Comparison of ENCODE assay signal across 9 mouse cellular contexts in the genomic region with DNA sequence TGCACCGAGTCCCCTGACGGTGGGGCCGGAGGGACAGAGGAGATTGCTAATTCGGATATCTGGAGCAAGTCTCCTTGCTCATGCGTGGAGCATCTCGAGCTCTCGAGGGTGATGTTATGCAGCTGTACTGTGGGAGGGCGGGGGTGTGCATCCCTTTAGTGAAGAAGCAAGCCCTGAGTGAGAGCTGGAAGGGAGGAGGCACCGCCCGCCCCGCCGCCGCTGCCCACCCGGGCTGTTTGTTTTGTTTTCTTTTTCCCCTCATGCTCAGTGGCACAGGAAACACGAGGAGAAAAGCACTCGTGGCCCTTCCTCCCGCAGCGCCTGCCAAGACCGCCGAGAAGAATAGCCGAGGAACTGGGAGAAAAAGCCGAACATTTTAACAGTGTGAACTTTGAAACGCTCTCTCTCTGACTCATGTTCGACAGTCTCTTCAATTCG. TPM values are rescaled to one million over a fixed set of nuclear protein-coding genes. Genes with fewer than 3 reads are reported as not detected.
DNase-seq lines count a peak whose midpoint lies in the region; ATAC-seq and TF ChIP-seq lines count a peak whose summit lies in the region.
"Had no signal": no experiment of that assay in that cellular context is flagged by ENCODE, and none has a peak within 500 bp of the region (broad histone marks: within the 10 kb centered on the region; RNA-seq: fewer than 3 reads in every experiment).

No protein-coding gene starts in this region.

- H3K27me3 ChIP-seq in CH12.LX (replicated peaks): no peaks in the 10 kb centered on the region
- H3K27me3 ChIP-seq in forebrain, postnatal 0 days (ENCODE audit: insufficient read depth, low read length): no peaks in the 10 kb centered on the region

- TF ChIP-seq RAD21 in CH12.LX (IDR thresholded peaks at IDR 0.05; ENCODE audit: low read depth, low read length): no peak

- no peak for TF ChIP-seq CTCF in gastrocnemius, adult 2 months (IDR thresholded peaks at IDR 0.05)
- no peak for TF ChIP-seq CTCF in CH12.LX (conservative IDR thresholded peaks at IDR 0.05 in 1 of 2, IDR thresholded peaks at IDR 0.05 in 1 of 2; ENCODE audit: low read depth in 2 of 2, low read length in 2 of 2)
- no peak for TF ChIP-seq CTCF in forebrain, postnatal 0 days (IDR thresholded peaks at IDR 0.05; ENCODE audit: low read depth)
- TF ChIP-seq CTCF in left cerebral cortex, adult 2 months (IDR thresholded peaks at IDR 0.05): no peak

- peaks cover 99% of the 10 kb centered on the region for H3K79me2 ChIP-seq in CH12.LX (replicated peaks; ENCODE audit: control insufficient read depth, extremely low read depth, insufficient read depth, poor library complexity, severe bottlenecking)

- H3K4me1 ChIP-seq in CH12.LX (ENCODE audit: control insufficient read depth in 1 of 2, insufficient read depth in 2 of 2): peaks cover 62 to 99% of the 10 kb centered on the region in 2 experiments
- H3K4me1 ChIP-seq in forebrain, postnatal 0 days (ENCODE audit: insufficient read depth): peaks cover 23% of the 10 kb centered on the region; the same call in 1 of the 2 replicates

- ATAC-seq in forebrain, postnatal 0 days: peak; percentile 38; the same call in 1 of the 2 replicates
- ATAC-seq in hematopoietic stem cell, adult 5-6 weeks (replicated peaks in 1 of 2; ENCODE audit: insufficient read depth in 1 of 2, low FRiP score in 2 of 2, low TSS enrichment in 1 of 2, low read depth in 1 of 2, poor library complexity in 2 of 2, severe bottlenecking in 2 of 2): peak; percentile 10 to 34; a peak in 1 of 4 replicates

- H3K27ac ChIP-seq in gastrocnemius, adult 2 months: peak overlapping the region; percentile 80
- H3K27ac ChIP-seq in CH12.LX (ENCODE audit: insufficient read depth, low read depth): peak overlapping the region; percentile 87
- peak overlapping the region; percentile 17; the same call in 1 of the 2 replicates for H3K27ac ChIP-seq in forebrain, postnatal 0 days (ENCODE audit: low read depth, low read length)
- H3K27ac ChIP-seq in left cerebral cortex, adult 2 months: peak overlapping the region; percentile 81

- in situ Hi-C loops in CH12.LX (cut with MboI; ENCODE audit: low pct_ligation_motif_present, low pct_unique_long_range_greater_than_20kb, low sequenced_read_pairs): no loop called here

- intact Hi-C loops in gastrocnemius, adult 2 months (cut with DNase I): no loop called here
- intact Hi-C loops in left cerebral cortex, adult 2 months (cut with DNase I): loop anchor here (1.0 to 2.0 kb wide), 2 partner anchors 24 to 47 kb away; no protein-coding TSS in a partner anchor

- H3K9ac ChIP-seq in CH12.LX (ENCODE audit: insufficient read depth, low read depth): peak overlapping the region; percentile 23; the same call in 1 of the 2 replicates
- no peak overlapping the region for H3K9ac ChIP-seq in forebrain, postnatal 0 days

- no peaks in the 10 kb centered on the region for H3K9me3 ChIP-seq in CH12.LX (replicated peaks; ENCODE audit: low read length)
- no peaks in the 10 kb centered on the region for H3K9me3 ChIP-seq in forebrain, postnatal 0 days (ENCODE audit: low read length)

- dilution Hi-C loops in CH12.LX (cut with MboI; ENCODE audit: extremely low pct_ligation_motif_present, extremely low pct_unique_long_range_greater_than_20kb, low sequenced_read_pairs): no loop called here

- peak overlapping the region; percentile 5 for H3K4me2 ChIP-seq in CH12.LX (ENCODE audit: insufficient read depth, low read depth, poor library complexity, severe bottlenecking)
- peak overlapping the region; percentile 11 for H3K4me2 ChIP-seq in forebrain, postnatal 0 days (ENCODE audit: low read depth)

- TF ChIP-seq EP300 in CH12.LX (IDR thresholded peaks at IDR 0.05; ENCODE audit: low read length): no peak

- WGBS in forebrain, postnatal 0 days: 27% methylated on average over 25 of the region's 25 CpGs

- peak overlapping the region; percentile 55 for H3K4me3 ChIP-seq in gastrocnemius, adult 2 months
- peak overlapping the region in 1 of 3 experiments; percentile 30 for H3K4me3 ChIP-seq in CH12.LX (replicated peaks in 1 of 3; ENCODE audit: low read depth in 2 of 3, low read length in 2 of 3, poor library complexity in 1 of 3)
- H3K4me3 ChIP-seq in forebrain, postnatal 0 days (ENCODE audit: low read depth, low read length): no peak overlapping the region
- H3K4me3 ChIP-seq in left cerebral cortex, adult 2 months: peak overlapping the region; percentile 7; the same call in 1 of the 2 replicates
- H3K4me3 ChIP-seq: erythroblast, embryonic 14.5 days had no signal

- H3K36me3 ChIP-seq in CH12.LX (replicated peaks in 1 of 2; ENCODE audit: control insufficient read depth in 1 of 2, insufficient read depth in 1 of 2, low read length in 1 of 2): peaks cover 18 to 83% of the 10 kb centered on the region in 2 experiments
- H3K36me3 ChIP-seq in forebrain, postnatal 0 days (ENCODE audit: insufficient read depth): no peaks in the 10 kb centered on the region

- TF ChIP-seq POLR2A in CH12.LX (IDR thresholded peaks at IDR 0.05; ENCODE audit: low read depth, low read length): no peak

- DNase-seq in gastrocnemius, adult 2 months: peak; percentile 55
- no peak for DNase-seq in gastrocnemius, adult 8-10 months (ENCODE audit: low spot score in 2 of 2)
- no peak for DNase-seq in CH12.LX (ENCODE audit: extremely low read depth)
- peak; percentile 58 for DNase-seq in forebrain, postnatal 0 days
- peak; percentile 77 to 81 for DNase-seq in left cerebral cortex, adult 2 months (ENCODE audit: extremely low spot score in 1 of 2, low spot score in 2 of 2)
- DNase-seq in right cerebral cortex, postnatal 14 days: peak; percentile 57
- no peak for DNase-seq in yolk sac, embryonic 10.5 days (ENCODE audit: low spot score)

TF ChIP-seq in CH12.LX, 34 proteins besides CTCF, POLR2A, EP300 and RAD21:
- peak; percentile 58 for TF ChIP-seq NRF1 (IDR thresholded peaks at IDR 0.05; ENCODE audit: low read depth, low read length)
- no peak for TF ChIP-seq SMC3 (IDR thresholded peaks at IDR 0.05; ENCODE audit: low read depth, low read length)
- no peak for TF ChIP-seq MEF2A (IDR thresholded peaks at IDR 0.05; ENCODE audit: borderline replicate concordance, low read depth, low read length)
- TF ChIP-seq CHD1 (IDR thresholded peaks at IDR 0.05; ENCODE audit: low read depth, low read length): 0 out of 2 replicates have a peak, but pooled peaks have one; percentile 26
- no peak for TF ChIP-seq ZKSCAN1 (IDR thresholded peaks at IDR 0.05; ENCODE audit: borderline replicate concordance, low read depth, low read length)

RNA-seq across cellular contexts. Expression of gene Ppp1r16b, which starts 22.6 kb away (rescaled TPM):
- 1 to 10 TPM; 3.1 to 4.1 TPM for total RNA-seq in gastrocnemius, adult 2 months (2021)
- 1 to 10 TPM; 2.4 to 3.0 (median 2.7) TPM for total RNA-seq in gastrocnemius, adult 8-10 months (2022)
- total RNA-seq in CH12.LX (2012; rRNA removed) (49.3 and 52.0 TPM in 2 replicates), CH12.LX (2014; rRNA removed) (28.9 and 37.7 TPM in 2 replicates)
- polyA plus RNA-seq in CH12.LX (2012; ENCODE audit: insufficient read length, low read depth): 49.4 and 55.7 TPM in 2 replicates
- total RNA-seq in forebrain, postnatal 0 days (2014; rRNA removed): 25.2 and 27.2 TPM in 2 replicates
- polyA plus RNA-seq in forebrain, postnatal 0 days (2015; fragmentation: Nextera tagmentation; extraction: Ambion mirVana): 23.1 and 28.4 TPM in 2 replicates
- total RNA-seq in hematopoietic stem cell, adult 5-6 weeks (2017): 3.9 and 5.6 TPM in 2 replicates
- 100 to 1,000 TPM; 135 to 138 TPM for total RNA-seq in left cerebral cortex, adult 2 months (2021)

Comparison
In these comparisons a context has a peak if more than half of its experiments do, and no peak if none do; other contexts are left out.
1. DNase-seq: peak in gastrocnemius, adult 2 months (single experiment), forebrain, postnatal 0 days (single experiment), left cerebral cortex, adult 2 months (2 of 2) and right cerebral cortex, postnatal 14 days (single experiment); none in gastrocnemius, adult 8-10 months (0 of 2), CH12.LX (single experiment) and yolk sac, embryonic 10.5 days (single experiment).
2. H3K27ac ChIP-seq: peak in every context shown above with its lines; median percentile 87 in CH12.LX; 81 in left cerebral cortex, adult 2 months; 80 in gastrocnemius, adult 2 months; 17 in forebrain, postnatal 0 days.